Mouse (Mus musculus): ENCODE results near the gene Zmynd8. TPM values are rescaled to one million over a fixed set of nuclear protein-coding genes. Genes with fewer than 3 reads are reported as not detected.
A peak's percentile ranks its signal among the peaks of the same experiment; 100 is the strongest.

Gene Zmynd8
- polyA plus RNA-seq, 1 experiment from 2014 or later, result 63.4 TPM

- DNase-seq (ENCODE audit: low spot score) (no peak), ATAC-seq (ENCODE audit: low FRiP score) (no peak)
- no peaks in the 10 kb centered on the region for H3K9me3 ChIP-seq (ENCODE audit: control insufficient read depth, low read length)
- no peaks in the 10 kb centered on the region for H3K27me3 ChIP-seq (ENCODE audit: control insufficient read depth, insufficient read depth, low read length)
- no peak overlapping the region for H3K27ac ChIP-seq
- no peaks in the 10 kb centered on the region for H3K36me3 ChIP-seq (replicated peaks; ENCODE audit: control insufficient read depth, insufficient read depth)
- H3K4me2 ChIP-seq (replicated peaks), result no peak overlapping the region
- WGBS, result 53% methylated on average over 7 of the region's 7 CpGs
- H3K9ac ChIP-seq, result no peak overlapping the region
- H3K4me1 ChIP-seq (replicated peaks; ENCODE audit: control insufficient read depth, insufficient read depth, low read length), result peaks cover 4% of the 10 kb centered on the region; the same call in 1 of the 2 replicates
- H3K4me3 ChIP-seq (replicated peaks; ENCODE audit: low read length), result no peak overlapping the region
Measured at GRCm38 (mm10) chr2:165747975-165748374, 150.8 kb downstream of the Zmynd8 start.

GRCm38 (mm10) chr2:165745306-165746098 is 153.3 kb downstream of the Zmynd8 start:
- H3K36me3 ChIP-seq (replicated peaks; ENCODE audit: control insufficient read depth, insufficient read depth), result no peaks in the 10 kb centered on the region
- no peak overlapping the region for H3K9ac ChIP-seq
- 63% methylated on average over 18 of the region's 18 CpGs for WGBS
- no peak for DNase-seq (ENCODE audit: low spot score)
- no peaks in the 10 kb centered on the region for H3K27me3 ChIP-seq (ENCODE audit: control insufficient read depth, insufficient read depth, low read length)
- peak; percentile 48; the same call in 1 of the 2 replicates for ATAC-seq (ENCODE audit: low FRiP score)
- H3K9me3 ChIP-seq (ENCODE audit: control insufficient read depth, low read length), result no peaks in the 10 kb centered on the region
- no peak overlapping the region for H3K4me3 ChIP-seq (replicated peaks; ENCODE audit: low read length)
- H3K27ac ChIP-seq, result peak overlapping the region; percentile 62
- H3K4me2 ChIP-seq (replicated peaks), result no peak overlapping the region
- peaks cover 8% of the 10 kb centered on the region for H3K4me1 ChIP-seq (replicated peaks; ENCODE audit: control insufficient read depth, insufficient read depth, low read length)

DNA sequence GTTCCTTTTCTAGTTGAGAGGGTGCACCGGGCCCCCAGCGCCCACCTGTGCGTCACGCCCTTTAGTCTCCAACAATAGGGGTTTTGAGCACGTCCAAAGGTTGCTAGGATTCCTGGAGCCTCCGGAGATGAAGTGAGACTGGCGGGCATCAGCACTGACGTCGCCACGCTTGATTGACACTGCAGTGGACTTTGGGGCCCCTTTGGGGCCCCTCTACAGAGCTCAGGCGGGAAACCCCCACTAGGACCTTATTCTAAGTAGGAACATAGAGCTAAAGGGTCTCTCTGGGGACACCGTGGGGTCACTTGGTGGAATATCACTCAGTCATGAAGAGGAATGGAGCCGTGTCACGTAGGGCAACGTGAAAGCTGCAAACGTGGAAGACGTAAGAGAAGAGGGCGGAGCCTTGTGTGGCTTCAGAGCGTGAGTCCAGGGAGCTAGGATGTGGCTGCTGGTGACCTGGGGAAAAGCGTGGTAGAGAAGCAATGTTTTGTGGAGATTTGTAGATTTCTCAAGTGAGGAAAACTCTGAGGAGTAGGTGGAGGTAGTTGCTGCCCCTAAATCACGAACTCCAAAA is 156.5 kb downstream of the Zmynd8 start:
- no peaks in the 10 kb centered on the region for H3K9me3 ChIP-seq (ENCODE audit: control insufficient read depth, low read length)
- 19% methylated on average over 21 of the region's 21 CpGs for WGBS
- no peak overlapping the region for H3K4me3 ChIP-seq (replicated peaks; ENCODE audit: low read length)
- no peak overlapping the region for H3K27ac ChIP-seq
- DNase-seq (ENCODE audit: low spot score), result no peak
- H3K4me1 ChIP-seq (replicated peaks; ENCODE audit: control insufficient read depth, insufficient read depth, low read length), result peaks cover 8% of the 10 kb centered on the region
- H3K9ac ChIP-seq, result no peak overlapping the region
- H3K4me2 ChIP-seq (replicated peaks), result no peak overlapping the region
- ATAC-seq (ENCODE audit: low FRiP score), result no peak
- H3K27me3 ChIP-seq (ENCODE audit: control insufficient read depth, insufficient read depth, low read length), result no peaks in the 10 kb centered on the region
- H3K36me3 ChIP-seq (replicated peaks; ENCODE audit: control insufficient read depth, insufficient read depth), result no peaks in the 10 kb centered on the region

- no peak overlapping the region for H3K27ac ChIP-seq
- H3K9ac ChIP-seq, result no peak overlapping the region
- H3K4me1 ChIP-seq (replicated peaks; ENCODE audit: control insufficient read depth, insufficient read depth, low read length), result peaks cover 8% of the 10 kb centered on the region
- no peaks in the 10 kb centered on the region for H3K36me3 ChIP-seq (replicated peaks; ENCODE audit: control insufficient read depth, insufficient read depth)
- no peak for ATAC-seq (ENCODE audit: low FRiP score)
- no peak overlapping the region for H3K4me2 ChIP-seq (replicated peaks)
- WGBS, result 19% methylated on average over 11 of the region's 11 CpGs
- H3K27me3 ChIP-seq (ENCODE audit: control insufficient read depth, insufficient read depth, low read length), result no peaks in the 10 kb centered on the region
- DNase-seq (ENCODE audit: low spot score), result no peak
- no peak overlapping the region for H3K4me3 ChIP-seq (replicated peaks; ENCODE audit: low read length)
- H3K9me3 ChIP-seq (ENCODE audit: control insufficient read depth, low read length), result no peaks in the 10 kb centered on the region
Measured at GRCm38 (mm10) chr2:165741526-165742050, 157.2 kb downstream of the Zmynd8 start.

- DNase-seq (ENCODE audit: low spot score) (no peak), ATAC-seq (ENCODE audit: low FRiP score) (no peak)
- Histone ChIP-seq H3K27me3 (ENCODE audit: control insufficient read depth, insufficient read depth, low read length) (no peaks in the 10 kb centered on the region), H3K4me1 (replicated peaks; ENCODE audit: control insufficient read depth, insufficient read depth, low read length) (peaks cover 7% of the 10 kb centered on the region), H3K36me3 (replicated peaks; ENCODE audit: control insufficient read depth, insufficient read depth) (no peaks in the 10 kb centered on the region), H3K4me2 (replicated peaks) (no peak overlapping the region), H3K27ac (peak overlapping the region; percentile 51; the same call in 1 of the 2 replicates), H3K9ac (no peak overlapping the region), H3K9me3 (ENCODE audit: control insufficient read depth, low read length) (no peaks in the 10 kb centered on the region), H3K4me3 (replicated peaks; ENCODE audit: low read length) (no peak overlapping the region)
- 16% methylated on average over 9 of the region's 9 CpGs for WGBS
Measured at GRCm38 (mm10) chr2:165740982-165741381, 157.8 kb downstream of the Zmynd8 start.

GRCm38 (mm10) chr2:165740381-165740780 is 158.4 kb downstream of the Zmynd8 start:
- Histone ChIP-seq H3K4me3 (replicated peaks; ENCODE audit: low read length) (no peak overlapping the region), H3K9me3 (ENCODE audit: control insufficient read depth, low read length) (no peaks in the 10 kb centered on the region), H3K27me3 (ENCODE audit: control insufficient read depth, insufficient read depth, low read length) (no peaks in the 10 kb centered on the region), H3K4me2 (replicated peaks) (no peak overlapping the region), H3K36me3 (replicated peaks; ENCODE audit: control insufficient read depth, insufficient read depth) (no peaks in the 10 kb centered on the region), H3K4me1 (replicated peaks; ENCODE audit: control insufficient read depth, insufficient read depth, low read length) (peaks cover 4% of the 10 kb centered on the region; the same call in 1 of the 2 replicates), H3K27ac (no peak overlapping the region), H3K9ac (no peak overlapping the region)
- no peak for ATAC-seq (ENCODE audit: low FRiP score)
- WGBS, result 39% methylated on average over 5 of the region's 5 CpGs
- DNase-seq (ENCODE audit: low spot score), result no peak

- 56% methylated on average over 2 of the region's 2 CpGs for WGBS
- H3K27ac ChIP-seq, result no peak overlapping the region
- peaks cover 8% of the 10 kb centered on the region; the same call in 1 of the 2 replicates for H3K4me1 ChIP-seq (replicated peaks; ENCODE audit: control insufficient read depth, insufficient read depth, low read length)
- no peak overlapping the region for H3K4me2 ChIP-seq (replicated peaks)
- no peaks in the 10 kb centered on the region for H3K36me3 ChIP-seq (replicated peaks; ENCODE audit: control insufficient read depth, insufficient read depth)
- no peak overlapping the region for H3K9ac ChIP-seq
- no peak overlapping the region for H3K4me3 ChIP-seq (replicated peaks; ENCODE audit: low read length)
- H3K27me3 ChIP-seq (ENCODE audit: control insufficient read depth, insufficient read depth, low read length), result no peaks in the 10 kb centered on the region
- DNase-seq (ENCODE audit: low spot score) (no peak), ATAC-seq (ENCODE audit: low FRiP score) (no peak)
- no peaks in the 10 kb centered on the region for H3K9me3 ChIP-seq (ENCODE audit: control insufficient read depth, low read length)
Measured at GRCm38 (mm10) chr2:165736297-165736696, 162.5 kb downstream of the Zmynd8 start.

Small RNA genes within 50 kb of the gene (microRNA-seq; reads per million reads assigned to microRNA genes)
- not detected for gene Gm22692

Other genes starting within 250 kb of the Zmynd8 start
- 15.5 and 18.1 TPM in 2 replicates for gene Ncoa3, start 93.6 kb upstream of the Zmynd8 start, polyA plus RNA-seq (2014; fragmentation: Nextera tagmentation; extraction: Ambion mirVana)

Data from hindbrain, embryonic 14.5 days (tissue).